Mouse (Mus musculus): ENCODE results near the gene Cyth1. TPM values are rescaled to one million over a fixed set of nuclear protein-coding genes. Genes with fewer than 3 reads are reported as not detected.

The Cyth1 gene
- polyA plus RNA-seq, 1 experiment from 2014 or later = 24.9 TPM

- WGBS = 87% methylated on average over 3 of the region's 3 CpGs
- Histone ChIP-seq H3K9me3 (no peaks in the 10 kb centered on the region), H3K4me3 (no peak overlapping the region), H3K4me2 (no peak overlapping the region), H3K9ac (no peak overlapping the region), H3K27me3 (no peaks in the 10 kb centered on the region), H3K4me1 (replicated peaks) (0 out of 2 replicates have a peak, but pooled peaks cover 7% of the 10 kb centered on the region), H3K27ac (replicated peaks) (no peak overlapping the region), H3K36me3 (no peaks in the 10 kb centered on the region)
- ATAC-seq (ENCODE audit: low FRiP score, low read depth) = no peak
Observed at GRCm38 (mm10) chr11:118233924-118234323, 14.5 kb downstream of the Cyth1 start.

DNA sequence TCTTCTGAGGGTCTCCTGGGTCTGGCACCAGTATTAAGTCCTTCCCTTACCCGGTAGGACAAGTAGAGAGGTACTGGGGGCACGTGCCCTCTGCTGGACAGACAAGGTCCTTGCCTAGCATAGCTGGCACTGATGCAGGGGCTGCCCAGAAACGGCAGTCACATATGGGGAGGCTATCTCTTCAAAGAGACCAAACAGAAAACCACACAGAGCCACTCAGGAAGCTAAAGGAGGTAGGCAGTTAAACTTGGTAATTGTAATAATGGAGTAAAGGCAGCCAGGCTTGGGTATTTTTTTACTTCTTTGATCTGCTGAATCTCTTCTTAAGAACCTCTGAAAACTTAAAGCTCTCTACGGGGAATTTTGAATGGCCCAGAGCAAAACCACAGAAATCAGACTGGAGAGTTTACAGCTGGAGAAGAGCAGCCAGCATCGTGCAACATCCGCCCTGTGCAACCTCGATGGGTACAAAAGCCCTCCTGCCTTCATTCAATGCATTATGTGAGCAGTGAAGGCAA, 16.0 kb downstream of the Cyth1 start:
- 43% methylated on average over 7 of the region's 7 CpGs for WGBS
- ATAC-seq (ENCODE audit: low FRiP score, low read depth) = no peak

GRCm38 (mm10) chr11:118229941-118230340, 18.5 kb downstream of the Cyth1 start:
- H3K4me2 ChIP-seq = no peak overlapping the region
- 0 out of 2 replicates have a peak, but pooled peaks cover 10% of the 10 kb centered on the region for H3K4me1 ChIP-seq (replicated peaks)
- H3K27me3 ChIP-seq = no peaks in the 10 kb centered on the region
- no peak overlapping the region for H3K4me3 ChIP-seq
- ATAC-seq (ENCODE audit: low FRiP score, low read depth) = no peak
- H3K9ac ChIP-seq = no peak overlapping the region
- WGBS = 91% methylated on average over 5 of the region's 5 CpGs
- no peaks in the 10 kb centered on the region for H3K36me3 ChIP-seq
- no peaks in the 10 kb centered on the region for H3K9me3 ChIP-seq
- no peak overlapping the region for H3K27ac ChIP-seq (replicated peaks)

More for the DNA sequence above, 16.0 kb downstream of the Cyth1 start:
- no peaks in the 10 kb centered on the region for H3K36me3 ChIP-seq
- no peaks in the 10 kb centered on the region for H3K9me3 ChIP-seq
- no peak overlapping the region for H3K4me3 ChIP-seq
- H3K4me2 ChIP-seq = no peak overlapping the region
- H3K27ac ChIP-seq (replicated peaks) = no peak overlapping the region
- no peaks in the 10 kb centered on the region for H3K27me3 ChIP-seq
- no peak overlapping the region for H3K9ac ChIP-seq
- H3K4me1 ChIP-seq (replicated peaks) = 0 out of 2 replicates have a peak, but pooled peaks cover 7% of the 10 kb centered on the region

- Histone ChIP-seq H3K4me1 (replicated peaks) (0 out of 2 replicates have a peak, but pooled peaks cover 9% of the 10 kb centered on the region), H3K27me3 (no peaks in the 10 kb centered on the region), H3K9me3 (no peaks in the 10 kb centered on the region), H3K27ac (replicated peaks) (no peak overlapping the region), H3K9ac (no peak overlapping the region), H3K36me3 (no peaks in the 10 kb centered on the region), H3K4me3 (no peak overlapping the region), H3K4me2 (no peak overlapping the region)
- ATAC-seq (ENCODE audit: low FRiP score, low read depth) = no peak
- 83% methylated on average over 7 of the region's 7 CpGs for WGBS
Observed at GRCm38 (mm10) chr11:118227650-118228049, 20.7 kb downstream of the Cyth1 start.

GRCm38 (mm10) chr11:118226850-118227249, 21.5 kb downstream of the Cyth1 start:
- no peak overlapping the region for H3K27ac ChIP-seq (replicated peaks)
- no peaks in the 10 kb centered on the region for H3K9me3 ChIP-seq
- no peaks in the 10 kb centered on the region for H3K36me3 ChIP-seq
- no peak overlapping the region for H3K4me3 ChIP-seq
- WGBS = 84% methylated on average over 7 of the region's 7 CpGs
- no peak for ATAC-seq (ENCODE audit: low FRiP score, low read depth)
- no peak overlapping the region for H3K9ac ChIP-seq
- no peak overlapping the region for H3K4me2 ChIP-seq
- no peaks in the 10 kb centered on the region for H3K27me3 ChIP-seq
- 0 out of 2 replicates have a peak, but pooled peaks cover 3% of the 10 kb centered on the region for H3K4me1 ChIP-seq (replicated peaks)

- 84% methylated on average over 1 of the region's 1 CpGs for WGBS
- ATAC-seq (ENCODE audit: low FRiP score, low read depth) = no peak
- no peaks in the 10 kb centered on the region for H3K27me3 ChIP-seq
- no peak overlapping the region for H3K27ac ChIP-seq (replicated peaks)
- no peak overlapping the region for H3K4me3 ChIP-seq
- H3K36me3 ChIP-seq = no peaks in the 10 kb centered on the region
- no peak overlapping the region for H3K4me2 ChIP-seq
- no peaks in the 10 kb centered on the region for H3K9me3 ChIP-seq
- H3K9ac ChIP-seq = no peak overlapping the region
- H3K4me1 ChIP-seq (replicated peaks) = 0 out of 2 replicates have a peak, but pooled peaks cover 3% of the 10 kb centered on the region
Observed at GRCm38 (mm10) chr11:118225862-118226261, 22.5 kb downstream of the Cyth1 start.

DNA sequence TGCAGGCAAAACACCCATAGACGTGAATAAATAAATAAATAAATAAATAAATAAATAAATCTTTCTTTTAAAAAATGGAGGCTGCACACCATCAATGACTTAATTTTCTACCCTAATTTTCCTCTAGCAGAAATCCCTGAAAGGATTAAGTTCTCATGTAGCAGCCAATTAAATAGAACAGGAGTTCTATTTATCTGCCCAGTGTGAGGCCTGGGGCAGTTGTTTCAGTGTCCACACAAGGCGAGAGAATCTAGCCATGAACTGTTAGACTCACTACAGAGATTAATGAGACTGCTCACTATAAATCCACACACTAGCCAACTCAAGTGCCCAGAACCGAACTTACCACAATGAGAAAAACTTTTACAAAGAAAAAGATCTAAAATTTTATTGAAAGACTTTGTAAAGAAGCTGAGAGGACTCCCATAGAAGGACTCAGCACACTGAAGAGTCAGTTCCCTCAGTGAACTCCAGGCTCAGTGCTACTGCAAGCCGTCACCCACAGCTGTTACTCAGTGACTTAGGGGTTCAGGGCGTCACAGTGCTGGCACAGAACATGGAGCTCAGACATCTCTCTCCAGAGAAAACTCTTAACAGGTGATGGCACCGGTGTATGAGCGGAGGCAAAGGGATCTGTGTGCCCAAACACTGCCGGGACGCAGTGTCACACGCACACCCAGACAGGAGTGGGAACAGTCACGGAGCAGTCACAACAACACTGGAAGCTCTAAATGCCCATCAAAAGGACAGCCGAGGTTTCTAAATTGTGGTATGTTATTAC, 23.1 kb downstream of the Cyth1 start:
- Histone ChIP-seq H3K27me3 (no peaks in the 10 kb centered on the region), H3K36me3 (no peaks in the 10 kb centered on the region), H3K4me3 (no peak overlapping the region), H3K4me2 (no peak overlapping the region), H3K9ac (no peak overlapping the region), H3K9me3 (no peaks in the 10 kb centered on the region), H3K4me1 (replicated peaks) (peaks cover 3% of the 10 kb centered on the region; the same call in 1 of the 2 replicates), H3K27ac (replicated peaks) (no peak overlapping the region)
- 69% methylated on average over 12 of the region's 12 CpGs for WGBS
- no peak for ATAC-seq (ENCODE audit: low FRiP score, low read depth)

GRCm38 (mm10) chr11:118223416-118224067, 24.9 kb downstream of the Cyth1 start:
- Histone ChIP-seq H3K9me3 (no peaks in the 10 kb centered on the region), H3K36me3 (no peaks in the 10 kb centered on the region), H3K9ac (no peak overlapping the region), H3K4me3 (no peak overlapping the region), H3K27ac (replicated peaks) (no peak overlapping the region), H3K27me3 (no peaks in the 10 kb centered on the region), H3K4me1 (replicated peaks) (peaks cover 3% of the 10 kb centered on the region; the same call in 1 of the 2 replicates), H3K4me2 (no peak overlapping the region)
- ATAC-seq (ENCODE audit: low FRiP score, low read depth) = no peak
- 87% methylated on average over 10 of the region's 10 CpGs for WGBS

DNA sequence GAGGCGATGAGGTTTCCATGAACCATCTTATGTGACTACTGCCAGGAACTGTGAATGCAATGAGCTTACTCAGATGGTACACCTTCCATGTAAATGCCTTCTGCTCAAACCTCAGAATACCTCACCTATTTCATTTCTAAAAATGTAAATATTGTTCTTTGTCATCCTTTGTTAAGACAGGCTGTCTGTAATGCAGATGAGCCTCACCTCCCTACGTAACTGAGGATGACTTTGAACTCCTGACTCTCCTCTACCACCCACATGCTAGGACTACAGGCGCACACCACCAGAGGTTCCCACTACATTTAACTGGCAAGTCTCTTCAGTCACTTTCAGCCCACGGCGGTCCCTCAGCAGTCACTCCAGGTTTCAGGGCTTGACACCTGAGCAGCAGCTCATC, 25.5 kb downstream of the Cyth1 start:
- Histone ChIP-seq H3K9ac (no peak overlapping the region), H3K9me3 (no peaks in the 10 kb centered on the region), H3K4me1 (replicated peaks) (peaks cover 3% of the 10 kb centered on the region; the same call in 1 of the 2 replicates), H3K4me3 (no peak overlapping the region), H3K27ac (replicated peaks) (no peak overlapping the region), H3K27me3 (no peaks in the 10 kb centered on the region), H3K4me2 (no peak overlapping the region), H3K36me3 (no peaks in the 10 kb centered on the region)
- ATAC-seq (ENCODE audit: low FRiP score, low read depth) = no peak
- 86% methylated on average over 5 of the region's 5 CpGs for WGBS

DNA sequence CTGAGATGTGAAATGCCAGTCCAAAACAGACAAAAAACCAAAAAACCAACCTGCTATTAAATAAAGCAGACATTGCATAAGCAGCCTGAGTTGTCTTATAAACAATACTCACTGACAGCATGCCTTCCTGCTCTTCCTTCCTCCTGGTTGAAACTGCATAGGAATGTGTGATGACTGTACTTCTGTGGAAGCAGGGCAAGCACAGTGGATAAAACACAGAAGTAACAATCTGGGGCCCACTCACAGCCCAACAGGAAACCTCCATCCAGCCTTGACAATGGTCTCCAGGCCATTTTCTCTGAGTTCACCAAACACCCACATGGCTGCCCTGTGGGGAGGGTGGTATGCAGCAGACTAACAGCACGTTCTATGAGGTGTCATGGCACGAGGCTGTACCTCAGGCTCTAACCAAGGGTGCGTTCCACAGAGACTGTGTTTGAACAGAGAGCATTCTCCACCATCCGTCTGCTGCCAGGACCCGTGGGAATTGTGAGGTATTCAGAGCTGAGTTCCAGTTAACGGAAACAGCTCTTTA, 26.0 kb downstream of the Cyth1 start:
- ATAC-seq (ENCODE audit: low FRiP score, low read depth) = no peak
- H3K27ac ChIP-seq (replicated peaks) = no peak overlapping the region
- H3K36me3 ChIP-seq = no peaks in the 10 kb centered on the region
- 53% methylated on average over 6 of the region's 6 CpGs for WGBS
- H3K9me3 ChIP-seq = no peaks in the 10 kb centered on the region
- H3K27me3 ChIP-seq = no peaks in the 10 kb centered on the region
- H3K4me2 ChIP-seq = no peak overlapping the region
- H3K4me3 ChIP-seq = no peak overlapping the region
- H3K9ac ChIP-seq = no peak overlapping the region
- peaks cover 3% of the 10 kb centered on the region; the same call in 1 of the 2 replicates for H3K4me1 ChIP-seq (replicated peaks)

GRCm38 (mm10) chr11:118220561-118221262, 27.7 kb downstream of the Cyth1 start:
- Histone ChIP-seq H3K27me3 (no peaks in the 10 kb centered on the region), H3K4me1 (replicated peaks) (no peaks in the 10 kb centered on the region; the same call in 1 of the 2 replicates), H3K36me3 (no peaks in the 10 kb centered on the region), H3K4me3 (no peak overlapping the region), H3K27ac (replicated peaks) (no peak overlapping the region), H3K9me3 (no peaks in the 10 kb centered on the region), H3K9ac (no peak overlapping the region), H3K4me2 (no peak overlapping the region)
- ATAC-seq (ENCODE audit: low FRiP score, low read depth) = no peak
- WGBS = 21% methylated on average over 7 of the region's 7 CpGs
